Mouse (Mus musculus) brown adipose tissue, adult 24 weeks (tissue): ENCODE data around the gene Srd5a3. TPM values are rescaled to one million over a fixed set of nuclear protein-coding genes. Genes with fewer than 3 reads are reported as not detected.

Source experiments
- H3K27ac ChIP-seq: fragments of 200-500 bp; replicated peaks from 2 replicates; pipeline ENCODE4 v1.5.1; 2012; ENCODE audit warnings: low read depth, mild to moderate bottlenecking, low read length
- H3K4me1 ChIP-seq: fragments of 200-500 bp; 2 replicates; pipeline ENCODE4 v1.6.1; 2012; ENCODE audit warnings: low read length, mixed read lengths; ENCODE audit not compliant: control insufficient read depth, insufficient read depth, insufficient read length
- H3K4me3 ChIP-seq: fragments of 200-500 bp; 2 replicates; pipeline ENCODE4 v1.5.1; 2012; ENCODE audit warnings: low read depth, mild to moderate bottlenecking, low read length, moderate library complexity; ENCODE audit not compliant: insufficient read depth
- polyA plus RNA-seq: library from polyadenylated mRNA; stranded (reverse); fragments of >200 nt; gene quantifications from 2 replicates; pipeline ENCODE4 v1.2.4, GENCODE M21; 2012; ENCODE audit not compliant: missing spikeins, insufficient read depth, insufficient read length

Srd5a3 gene
- polyA plus RNA-seq, 1 experiment, result 11.9 TPM

GRCm38 (mm10) chr5:76194377-76194945, 54.4 kb downstream of the Srd5a3 start:
- H3K27ac ChIP-seq, result no peak overlapping the region
- H3K4me3 ChIP-seq, result no peak overlapping the region

DNA sequence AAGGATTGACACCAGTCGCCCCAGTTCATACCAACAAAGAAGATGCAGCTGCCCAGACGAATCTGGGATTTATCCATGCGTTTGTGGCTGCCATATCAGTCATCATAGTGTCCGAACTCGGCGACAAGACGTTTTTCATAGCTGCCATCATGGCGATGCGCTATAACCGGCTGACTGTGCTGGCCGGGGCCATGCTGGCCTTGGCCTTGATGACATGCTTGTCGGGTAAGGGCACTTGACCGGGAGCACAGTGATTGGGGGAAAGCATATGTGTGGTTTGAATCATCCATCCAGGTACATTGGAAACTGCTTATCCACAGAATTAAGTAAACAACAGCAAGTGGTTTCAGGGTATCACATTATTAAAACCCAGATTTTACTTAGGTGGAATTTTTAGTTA, 59.3 kb downstream of the Srd5a3 start:
- H3K4me1 ChIP-seq, result no peaks in the 10 kb centered on the region; the same call in 1 of the 2 replicates
- H3K27ac ChIP-seq, result no peak overlapping the region
- no peak overlapping the region for H3K4me3 ChIP-seq

More at GRCm38 (mm10) chr5:76194377-76194945, 54.4 kb downstream of the Srd5a3 start:
- peaks cover 5% of the 10 kb centered on the region; the same call in 1 of the 2 replicates for H3K4me1 ChIP-seq

DNA sequence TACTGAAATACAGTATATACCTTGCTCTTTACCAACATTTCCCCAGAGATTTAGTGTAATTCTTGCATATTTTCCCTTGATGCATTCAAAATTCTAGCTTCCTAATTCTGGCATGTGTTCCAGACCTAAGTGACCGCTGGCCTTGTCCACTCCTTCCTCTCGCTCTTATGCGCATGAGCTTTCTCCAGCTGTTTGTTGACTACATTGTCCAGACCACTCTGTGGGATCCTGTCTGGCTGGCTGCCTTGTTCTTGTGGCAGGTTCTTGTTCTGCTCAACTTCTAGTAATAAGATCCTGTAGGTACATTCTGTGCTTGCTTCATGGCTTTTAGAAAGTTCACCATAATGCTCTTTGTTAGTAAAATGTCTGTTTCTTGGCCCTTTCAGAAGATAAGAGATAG, 63.1 kb downstream of the Srd5a3 start:
- H3K27ac ChIP-seq, result no peak overlapping the region

More for the DNA sequence above, 63.1 kb downstream of the Srd5a3 start:
- H3K4me1 ChIP-seq, result no peaks in the 10 kb centered on the region; the same call in 1 of the 2 replicates
- H3K4me3 ChIP-seq, result no peak overlapping the region

Other genes starting within 250 kb of the Srd5a3 start
- 22.0 and 39.9 TPM in 2 replicates for gene Kdr, start 161.8 kb upstream of the Srd5a3 start, polyA plus RNA-seq
- 15.1 and 17.8 TPM in 2 replicates for gene Tmem165, start 43.6 kb downstream of the Srd5a3 start, polyA plus RNA-seq
- 15.9 and 21.9 TPM in 2 replicates for gene Clock, start 164.5 kb downstream of the Srd5a3 start, polyA plus RNA-seq
- gene Pdcl2, start 190.9 kb downstream of the Srd5a3 start, polyA plus RNA-seq, result not detected in 2 replicates
- gene Nmu, start 223.5 kb downstream of the Srd5a3 start, polyA plus RNA-seq, result not detected in 2 replicates